Mouse (Mus musculus) NIH3T3 (cell line): ENCODE measurements around the gene Itprip.

Source experiments
- DNase-seq: peaks from one replicate; pipeline ENCODE4 v3.0.0-alpha.2; 2012; ENCODE audit warnings: low read depth

The Itprip gene

GRCm38 (mm10) chr19:47885191-47885743 lies 33.8 kb downstream of the Itprip start:
- no peak for DNase-seq

GRCm38 (mm10) chr19:47884296-47885085 lies 34.6 kb downstream of the Itprip start:
- no peak for DNase-seq

- no peak for DNase-seq
Measured at GRCm38 (mm10) chr19:47882882-47883254, 36.2 kb downstream of the Itprip start.

- DNase-seq, result peak; percentile 98
Measured at GRCm38 (mm10) chr19:47882151-47882881, 36.8 kb downstream of the Itprip start.

GRCm38 (mm10) chr19:47881538-47881937 lies 37.6 kb downstream of the Itprip start:
- no peak for DNase-seq

GRCm38 (mm10) chr19:47876252-47876651 lies 42.8 kb downstream of the Itprip start:
- no peak for DNase-seq

GRCm38 (mm10) chr19:47871515-47871914 lies 47.6 kb downstream of the Itprip start:
- peak; percentile 45 for DNase-seq

GRCm38 (mm10) chr19:47870102-47870666 lies 48.9 kb downstream of the Itprip start:
- peak; percentile 95 for DNase-seq

GRCm38 (mm10) chr19:47869516-47869915 lies 49.6 kb downstream of the Itprip start:
- peak; percentile 70 for DNase-seq

- peak; percentile 89 for DNase-seq
Measured at GRCm38 (mm10) chr19:47868951-47869350, 50.1 kb downstream of the Itprip start.

GRCm38 (mm10) chr19:47867628-47868175 lies 51.4 kb downstream of the Itprip start:
- peak; percentile 53 for DNase-seq

- DNase-seq, result peak; percentile 98
Measured at GRCm38 (mm10) chr19:47865353-47865947, 53.6 kb downstream of the Itprip start, which contains the start of gene Gsto2. Gsto2 (plus strand) TSS chr19:47865534.

GRCm38 (mm10) chr19:47864721-47865120 lies 54.4 kb downstream of the Itprip start:
- DNase-seq, result no peak

GRCm38 (mm10) chr19:47864051-47864450 lies 55.0 kb downstream of the Itprip start:
- DNase-seq, result no peak

GRCm38 (mm10) chr19:47862581-47862980 lies 56.5 kb downstream of the Itprip start:
- no peak for DNase-seq

- DNase-seq, result no peak
Measured at GRCm38 (mm10) chr19:47859180-47859579, 59.9 kb downstream of the Itprip start.

- no peak for DNase-seq
Measured at GRCm38 (mm10) chr19:47857957-47858942, 60.8 kb downstream of the Itprip start.

- peak; percentile 97 for DNase-seq
Measured at GRCm38 (mm10) chr19:47854796-47855783, 64.0 kb downstream of the Itprip start, which contains the start of gene Gsto1. Gsto1 (plus strand) TSS chr19:47854970.
